Comparison of ENCODE assay signal across 8 mouse cellular contexts in the genomic region with DNA sequence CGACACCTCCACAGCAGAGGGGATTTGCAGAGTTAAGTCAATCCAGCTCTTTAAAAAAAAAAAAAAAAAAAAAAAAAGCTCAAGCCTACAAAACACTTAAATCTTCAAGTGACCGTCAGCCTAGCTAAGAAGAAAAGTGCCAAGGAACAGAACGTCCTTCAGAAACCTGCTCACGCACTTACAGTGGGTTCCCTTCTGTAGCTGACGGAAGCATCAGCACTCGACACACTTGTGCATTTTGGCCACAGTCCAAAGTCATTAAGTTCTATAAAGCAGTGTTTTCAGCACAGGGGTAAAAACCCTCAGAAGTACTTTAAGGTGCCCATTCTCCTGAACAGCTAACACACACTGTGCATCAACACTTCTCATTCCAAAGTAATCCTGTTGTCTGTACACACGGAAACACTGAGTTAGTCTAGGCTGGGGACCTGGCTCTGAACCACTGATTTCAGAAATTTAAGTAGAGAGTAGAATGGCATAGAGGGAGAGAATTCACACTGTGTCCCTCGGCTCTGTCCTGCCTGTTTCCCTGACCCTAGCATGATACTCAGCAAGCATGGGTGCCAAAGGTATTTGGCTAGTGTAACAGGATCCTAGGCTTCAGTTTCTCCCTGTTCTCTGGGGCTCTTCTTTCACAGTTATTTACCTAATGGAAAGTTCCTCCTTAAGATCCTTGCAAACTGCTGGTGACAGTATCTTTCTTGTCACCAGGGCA.
DNase-seq lines count a peak whose midpoint lies in the region; ATAC-seq and TF ChIP-seq lines count a peak whose summit lies in the region.

No protein-coding gene starts in this region.

- H3K4me3 ChIP-seq in heart, adult 2 months: no peak overlapping the region
- H3K4me3 ChIP-seq in bone marrow macrophage, adult 2 months (ENCODE audit: insufficient read depth, low read length): no peak overlapping the region
- no peak overlapping the region for H3K4me3 ChIP-seq in heart, embryonic 10.5 days
- H3K4me3 ChIP-seq in liver, embryonic 16.5 days (ENCODE audit: low read depth, low read length): no peak overlapping the region

- no peak for TF ChIP-seq CTCF in heart, adult 2 months (IDR thresholded peaks at IDR 0.05)
- no peak for TF ChIP-seq CTCF in bone marrow macrophage, adult 2 months (IDR thresholded peaks at IDR 0.05; ENCODE audit: low read depth, low read length)

- no peaks in the 10 kb centered on the region for H3K79me2 ChIP-seq in heart, adult 2 months (replicated peaks; ENCODE audit: control insufficient read depth, insufficient read depth, low read length)

- TF ChIP-seq POLR2A in heart, adult 2 months (IDR thresholded peaks at IDR 0.05; ENCODE audit: insufficient read depth, low read depth, low read length): no peak
- TF ChIP-seq POLR2A in bone marrow macrophage, adult 2 months (IDR thresholded peaks at IDR 0.05; ENCODE audit: borderline replicate concordance, low read depth, low read length): no peak

- H3K9me3 ChIP-seq in heart, embryonic 10.5 days: no peaks in the 10 kb centered on the region
- no peaks in the 10 kb centered on the region for H3K9me3 ChIP-seq in liver, embryonic 16.5 days (replicated peaks; ENCODE audit: control insufficient read depth, low read length)

- no peak for DNase-seq in heart, adult 2 months
- no peak for DNase-seq in heart, postnatal 14 days
- no peak for DNase-seq in heart, embryonic 10.5 days (ENCODE audit: low spot score)
- DNase-seq in ovary, postnatal 36 days (ENCODE audit: low spot score): no peak
- no peak for DNase-seq in layer of hippocampus, adult 9-11 months
- DNase-seq in layer of hippocampus, adult 11-12 months (ENCODE audit: low spot score): no peak

- WGBS in heart, adult 2 months: 22% methylated on average over 8 of the region's 8 CpGs
- WGBS in heart, embryonic 10.5 days: 47% methylated on average over 8 of the region's 8 CpGs
- WGBS in liver, embryonic 16.5 days (ENCODE audit: insufficient replicate concordance): 63% methylated on average over 8 of the region's 8 CpGs

- no peaks in the 10 kb centered on the region for H3K27me3 ChIP-seq in heart, adult 2 months (ENCODE audit: control insufficient read depth, insufficient read depth, low read length)
- no peaks in the 10 kb centered on the region for H3K27me3 ChIP-seq in heart, embryonic 10.5 days (ENCODE audit: insufficient read depth, poor library complexity, severe bottlenecking)
- no peaks in the 10 kb centered on the region for H3K27me3 ChIP-seq in liver, embryonic 16.5 days (ENCODE audit: control insufficient read depth, insufficient read depth, low read depth, low read length)

- 0 out of 2 replicates have a peak, but pooled peaks have one; percentile 45 for TF ChIP-seq EP300 in heart, adult 2 months (IDR thresholded peaks at IDR 0.05; ENCODE audit: insufficient read depth, low read depth, low read length)

- peak overlapping the region; percentile 72 for H3K27ac ChIP-seq in heart, adult 2 months
- peak overlapping the region; percentile 40 for H3K27ac ChIP-seq in bone marrow macrophage, adult 2 months (ENCODE audit: insufficient read depth, low read depth, low read length)
- peak overlapping the region; percentile 64; the same call in 1 of the 2 replicates for H3K27ac ChIP-seq in heart, embryonic 10.5 days
- H3K27ac ChIP-seq in liver, embryonic 16.5 days (ENCODE audit: low read length): peak overlapping the region; percentile 42

- H3K36me3 ChIP-seq in heart, adult 2 months (ENCODE audit: control insufficient read depth, insufficient read depth, low read length): peaks cover 17% of the 10 kb centered on the region
- peaks cover 2% of the 10 kb centered on the region for H3K36me3 ChIP-seq in heart, embryonic 10.5 days
- H3K36me3 ChIP-seq in liver, embryonic 16.5 days (ENCODE audit: control insufficient read depth, insufficient read depth): no peaks in the 10 kb centered on the region

- intact Hi-C loops in heart, adult 2 months (cut with DNase I): loop anchor here (2.0 kb wide), 1 partner anchor 16 kb away; no protein-coding TSS in a partner anchor
- intact Hi-C loops in heart, postnatal 14 days (cut with DNase I): no loop called here

- peak overlapping the region; percentile 10; the same call in 1 of the 2 replicates for H3K9ac ChIP-seq in heart, adult 2 months (ENCODE audit: low read depth, low read length)
- H3K9ac ChIP-seq in liver, embryonic 16.5 days (ENCODE audit: low read depth, low read length): 0 out of 2 replicates have a peak overlapping the region, but pooled peaks have one; percentile 3

- ATAC-seq in liver, embryonic 16.5 days (ENCODE audit: low read depth): no peak

- H3K4me1 ChIP-seq in heart, adult 2 months (ENCODE audit: control insufficient read depth, insufficient read depth, low read length): peaks cover 22% of the 10 kb centered on the region
- H3K4me1 ChIP-seq in bone marrow macrophage, adult 2 months (ENCODE audit: control insufficient read depth, insufficient read depth, low read length): peaks cover 56% of the 10 kb centered on the region
- peaks cover 65% of the 10 kb centered on the region for H3K4me1 ChIP-seq in heart, embryonic 10.5 days
- peaks cover 35% of the 10 kb centered on the region for H3K4me1 ChIP-seq in liver, embryonic 16.5 days (ENCODE audit: control insufficient read depth, low read depth, low read length)

- H3K4me2 ChIP-seq in liver, embryonic 16.5 days (ENCODE audit: low read depth, low read length): no peak overlapping the region
